Mouse (Mus musculus) C2C12 (cell line): ENCODE measurements around the gene Kat14.

Experiments
- CTCF ChIP-seq: IDR thresholded peaks from one replicate; pipeline ENCODE4 v1.5.1; 2011; ENCODE audit not compliant: control insufficient read depth, insufficient read depth, insufficient read length
- MAX ChIP-seq: IDR thresholded peaks from one replicate; pipeline ENCODE4 v1.6.1; 2011; ENCODE audit warnings: mild to moderate bottlenecking, control low read depth
- USF1 ChIP-seq: IDR thresholded peaks from one replicate; pipeline ENCODE4 v1.6.1; 2011; ENCODE audit warnings: low read depth, mild to moderate bottlenecking, control low read depth, moderate library complexity

- TF ChIP-seq CTCF (no peak), USF1 (no peak), MAX (no peak)
These were observed 40.3 kb downstream of the Kat14 start for GRCm38 (mm10) chr2:144409037-144409436.
